Mouse (Mus musculus): Measurements from ENCODE around the gene Hoxa7. TPM values are rescaled to one million over a fixed set of nuclear protein-coding genes. Genes with fewer than 3 reads are reported as not detected.

Gene Hoxa7
- polyA plus RNA-seq, 1 experiment from 2014 or later: not detected

DNA sequence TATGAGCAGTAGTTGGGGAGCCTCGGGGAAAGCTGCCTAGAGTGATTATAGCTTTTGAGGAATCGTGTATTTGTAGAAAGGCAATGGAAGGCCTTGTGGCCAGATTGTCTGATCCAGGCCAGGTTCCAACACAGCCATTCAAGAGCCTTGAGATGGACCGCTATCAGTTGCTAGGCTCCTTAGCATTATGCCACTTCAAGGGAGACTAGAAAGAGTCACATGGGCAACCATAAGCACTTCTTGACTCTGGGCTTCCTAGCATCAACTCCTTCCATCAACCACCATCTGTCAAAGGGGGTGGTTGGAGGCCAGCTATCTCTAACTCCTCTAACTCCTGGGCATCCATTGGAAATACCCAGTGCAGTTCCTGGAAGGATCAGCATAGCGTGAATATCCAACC, 28.2 kb upstream of the Hoxa7 start:
- DNase-seq (ENCODE audit: low spot score): no peak
- under 1% methylated on average over 4 of the region's 4 CpGs for WGBS
- Histone ChIP-seq H3K9me3 (replicated peaks) (no peaks in the 10 kb centered on the region), H3K36me3 (no peaks in the 10 kb centered on the region), H3K27ac (replicated peaks) (no peak overlapping the region), H3K27me3 (ENCODE audit: low read depth, poor library complexity, severe bottlenecking) (peaks cover 100% of the 10 kb centered on the region), H3K4me3 (no peak overlapping the region), H3K4me1 (peaks cover 11% of the 10 kb centered on the region)

DNA sequence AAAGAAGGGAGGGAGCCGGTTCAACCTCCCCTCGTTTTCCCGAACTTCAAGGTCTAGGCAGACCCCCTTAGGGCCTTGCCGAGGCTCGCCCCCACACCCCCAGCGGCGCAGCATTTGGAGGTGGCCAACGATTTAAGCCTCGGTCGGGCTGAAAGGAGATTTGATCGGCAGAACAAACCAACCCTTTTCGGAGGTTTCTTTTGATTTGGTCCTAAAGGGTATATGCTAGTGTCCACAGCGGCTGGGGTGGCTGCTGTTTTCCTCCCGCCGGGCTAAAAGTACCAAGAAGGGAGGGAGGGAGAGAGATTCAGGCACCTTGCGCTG, 27.7 kb upstream of the Hoxa7 start:
- peaks cover 100% of the 10 kb centered on the region for H3K27me3 ChIP-seq (ENCODE audit: low read depth, poor library complexity, severe bottlenecking)
- no peak overlapping the region for H3K4me3 ChIP-seq
- peaks cover 11% of the 10 kb centered on the region for H3K4me1 ChIP-seq
- no peaks in the 10 kb centered on the region for H3K36me3 ChIP-seq
- H3K9me3 ChIP-seq (replicated peaks): no peaks in the 10 kb centered on the region
- H3K27ac ChIP-seq (replicated peaks): no peak overlapping the region
- WGBS: under 1% methylated on average over 16 of the region's 16 CpGs
- DNase-seq (ENCODE audit: low spot score): no peak

DNA sequence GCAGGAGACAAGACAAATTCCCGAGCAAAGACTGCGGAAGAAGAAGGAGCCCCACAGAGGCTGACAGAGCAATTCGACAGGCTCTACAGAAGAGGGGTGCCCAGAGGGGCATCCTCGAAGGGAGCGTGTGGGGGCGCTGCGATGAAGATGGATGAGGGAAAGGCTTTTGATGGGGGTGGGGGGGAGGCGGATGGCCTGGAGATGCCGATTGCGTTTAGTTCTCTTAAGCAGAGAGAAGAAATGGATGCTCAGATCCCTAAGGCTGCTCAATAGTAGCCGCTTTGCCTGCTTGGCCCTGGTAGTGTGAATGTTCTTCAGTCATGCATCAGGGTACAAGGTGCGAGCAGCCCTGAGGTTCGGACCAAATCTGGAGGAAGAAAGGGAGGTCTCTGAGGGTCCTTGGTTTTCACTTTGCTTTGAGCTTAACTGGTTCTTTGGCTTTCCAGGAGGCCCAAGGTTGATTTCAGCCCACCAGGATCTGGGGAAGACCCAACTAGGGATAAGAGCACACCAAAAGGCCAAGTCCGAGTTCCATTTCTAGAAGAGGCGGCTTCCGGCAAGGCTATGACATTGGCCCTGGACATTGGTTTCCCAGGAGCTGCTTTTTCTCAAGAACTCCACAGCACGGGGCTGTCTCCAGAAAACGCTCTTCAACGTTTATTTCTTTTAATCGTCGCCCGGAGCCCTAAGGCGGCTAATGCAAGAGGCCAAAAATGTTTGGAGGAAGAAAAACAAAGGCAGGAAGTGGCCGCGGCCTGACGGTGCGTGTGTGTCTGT, 27.2 kb upstream of the Hoxa7 start:
- H3K27me3 ChIP-seq (ENCODE audit: low read depth, poor library complexity, severe bottlenecking): peaks cover 100% of the 10 kb centered on the region
- DNase-seq (ENCODE audit: low spot score): no peak
- no peak overlapping the region for H3K4me3 ChIP-seq
- peaks cover 11% of the 10 kb centered on the region for H3K4me1 ChIP-seq
- no peak overlapping the region for H3K27ac ChIP-seq (replicated peaks)
- H3K36me3 ChIP-seq: no peaks in the 10 kb centered on the region
- 2% methylated on average over 27 of the region's 27 CpGs for WGBS
- no peaks in the 10 kb centered on the region for H3K9me3 ChIP-seq (replicated peaks)

DNA sequence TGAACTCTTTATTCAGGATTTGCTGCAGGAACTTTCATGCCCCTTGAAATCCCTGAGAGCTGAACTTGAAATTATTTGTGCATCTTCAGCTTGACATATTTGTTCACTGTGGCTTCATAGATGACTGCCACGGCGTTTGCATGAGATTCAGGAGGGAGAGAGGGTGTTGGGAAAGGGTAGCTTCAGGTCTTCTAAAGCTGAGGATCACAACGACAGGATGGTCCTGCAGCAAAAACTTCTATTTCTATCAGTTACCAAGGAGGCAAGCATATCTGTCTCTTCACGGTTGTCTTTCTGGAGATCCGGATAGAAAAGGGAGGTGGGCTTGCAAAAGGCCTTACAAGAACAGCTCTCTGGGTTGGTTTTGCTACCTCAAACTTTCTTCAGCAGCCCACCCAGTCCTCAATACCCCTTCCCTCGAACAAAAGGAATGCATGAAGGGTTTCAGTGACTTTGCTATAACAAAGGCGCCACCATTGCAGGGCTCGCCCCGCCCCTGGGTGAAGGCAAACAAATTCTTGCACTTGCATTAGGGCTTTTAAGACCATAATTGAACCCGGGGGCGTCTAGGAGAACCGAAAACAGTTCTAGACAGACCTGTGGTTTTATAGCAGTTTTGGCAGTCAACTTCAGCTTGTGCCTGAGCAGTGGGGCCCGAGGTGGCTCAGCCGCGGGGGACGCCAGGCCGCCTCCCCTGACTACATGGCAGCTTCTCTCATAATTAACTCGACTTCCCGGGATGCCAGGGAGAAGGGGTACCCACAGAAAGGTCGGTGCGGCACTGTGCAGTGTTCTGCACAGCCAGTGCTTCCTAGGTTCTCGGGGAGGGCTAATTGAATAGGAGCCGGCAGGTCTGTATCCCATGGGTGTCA, 26.3 kb upstream of the Hoxa7 start:
- Histone ChIP-seq H3K36me3 (no peaks in the 10 kb centered on the region), H3K4me3 (no peak overlapping the region), H3K4me1 (peaks cover 6% of the 10 kb centered on the region), H3K27ac (replicated peaks) (no peak overlapping the region), H3K27me3 (ENCODE audit: low read depth, poor library complexity, severe bottlenecking) (peaks cover 100% of the 10 kb centered on the region), H3K9me3 (replicated peaks) (no peaks in the 10 kb centered on the region)
- WGBS: under 1% methylated on average over 23 of the region's 23 CpGs
- DNase-seq (ENCODE audit: low spot score): peak; percentile 50

DNA sequence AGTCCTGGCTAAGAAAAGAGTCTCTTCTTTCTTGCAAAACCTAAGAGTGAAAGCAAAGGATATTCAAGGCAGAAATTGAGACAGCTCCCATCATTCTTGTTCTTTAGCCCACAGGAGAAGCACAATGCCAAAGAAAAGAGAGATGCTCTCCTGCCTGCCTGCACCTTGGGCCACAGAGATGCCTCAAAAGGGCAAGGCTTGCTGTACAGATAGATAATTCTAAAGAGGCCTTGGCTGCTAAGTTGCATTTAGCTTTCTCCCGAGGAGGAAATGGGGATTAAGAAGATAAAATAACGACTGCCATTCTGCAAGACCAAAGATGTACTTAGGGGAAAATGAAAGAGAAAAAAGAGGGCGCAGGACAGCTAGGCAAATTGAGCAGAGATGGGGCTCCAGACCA, 25.3 kb upstream of the Hoxa7 start:
- Histone ChIP-seq H3K27ac (replicated peaks) (no peak overlapping the region), H3K36me3 (no peaks in the 10 kb centered on the region), H3K9me3 (replicated peaks) (no peaks in the 10 kb centered on the region), H3K4me1 (peaks cover 6% of the 10 kb centered on the region), H3K27me3 (ENCODE audit: low read depth, poor library complexity, severe bottlenecking) (peaks cover 100% of the 10 kb centered on the region), H3K4me3 (no peak overlapping the region)
- WGBS: 4% methylated on average over 3 of the region's 3 CpGs
- DNase-seq (ENCODE audit: low spot score): no peak

DNA sequence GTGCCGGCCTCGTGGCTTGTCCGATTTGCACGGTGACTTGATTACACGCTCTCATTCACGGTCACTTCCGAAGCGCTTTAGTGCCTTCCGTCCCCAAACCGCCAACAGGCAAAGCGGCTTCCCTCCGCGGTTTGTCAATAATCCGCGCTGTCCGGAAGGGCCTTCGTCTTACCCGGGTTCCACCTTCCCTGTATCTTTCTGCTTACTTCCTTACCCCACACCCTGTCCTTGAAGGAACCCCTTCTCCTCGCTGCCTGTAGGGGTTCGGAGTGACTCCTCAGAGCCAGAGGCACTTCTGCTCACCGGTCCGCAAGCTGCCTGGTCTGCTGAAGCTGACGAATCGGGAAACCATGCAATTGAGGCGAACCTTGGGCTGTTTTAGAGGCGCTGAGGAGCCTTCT, 24.7 kb upstream of the Hoxa7 start:
- no peaks in the 10 kb centered on the region for H3K36me3 ChIP-seq
- H3K4me3 ChIP-seq: no peak overlapping the region
- WGBS: under 1% methylated on average over 26 of the region's 26 CpGs
- no peaks in the 10 kb centered on the region for H3K9me3 ChIP-seq (replicated peaks)
- H3K4me1 ChIP-seq: peaks cover 6% of the 10 kb centered on the region
- H3K27me3 ChIP-seq (ENCODE audit: low read depth, poor library complexity, severe bottlenecking): peaks cover 100% of the 10 kb centered on the region
- no peak for DNase-seq (ENCODE audit: low spot score)
- H3K27ac ChIP-seq (replicated peaks): no peak overlapping the region

DNA sequence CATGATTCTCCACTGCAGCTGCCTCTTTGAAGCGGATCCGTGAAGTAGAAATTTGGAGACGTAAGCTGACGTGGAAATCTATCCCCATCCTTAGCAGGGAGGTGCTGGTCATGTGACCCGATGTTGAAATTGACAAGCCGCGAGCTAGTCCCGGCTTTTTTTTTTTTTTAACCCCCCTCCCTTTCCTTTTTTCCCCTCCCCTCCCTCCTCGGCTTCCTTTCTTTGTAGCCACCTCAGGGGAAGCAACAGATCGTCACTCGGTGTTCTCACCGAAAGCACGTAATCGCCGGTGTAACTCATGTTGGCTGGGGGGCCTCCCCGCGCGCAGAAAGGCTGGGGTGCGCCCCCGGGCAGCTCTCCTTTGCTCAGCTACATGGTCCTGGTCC, 24.1 kb upstream of the Hoxa7 start, which contains the start of gene Hoxa11:
TSS of gene Hoxa11 (minus strand) at position 54 of the 386 bp plus-strand sequence.
- Histone ChIP-seq H3K27ac (replicated peaks) (no peak within 1 kb of the TSS), H3K27me3 (ENCODE audit: low read depth, poor library complexity, severe bottlenecking) (peaks cover 100% of the 10 kb centered on the region), H3K4me3 (no peak within 1 kb of the TSS), H3K9me3 (replicated peaks) (no peaks in the 10 kb centered on the region), H3K4me1 (peaks cover 6% of the 10 kb centered on the region), H3K36me3 (no peaks in the 10 kb centered on the region)
- WGBS: 2% methylated on average over 20 of the region's 20 CpGs
- no peak for DNase-seq (ENCODE audit: low spot score)

DNA sequence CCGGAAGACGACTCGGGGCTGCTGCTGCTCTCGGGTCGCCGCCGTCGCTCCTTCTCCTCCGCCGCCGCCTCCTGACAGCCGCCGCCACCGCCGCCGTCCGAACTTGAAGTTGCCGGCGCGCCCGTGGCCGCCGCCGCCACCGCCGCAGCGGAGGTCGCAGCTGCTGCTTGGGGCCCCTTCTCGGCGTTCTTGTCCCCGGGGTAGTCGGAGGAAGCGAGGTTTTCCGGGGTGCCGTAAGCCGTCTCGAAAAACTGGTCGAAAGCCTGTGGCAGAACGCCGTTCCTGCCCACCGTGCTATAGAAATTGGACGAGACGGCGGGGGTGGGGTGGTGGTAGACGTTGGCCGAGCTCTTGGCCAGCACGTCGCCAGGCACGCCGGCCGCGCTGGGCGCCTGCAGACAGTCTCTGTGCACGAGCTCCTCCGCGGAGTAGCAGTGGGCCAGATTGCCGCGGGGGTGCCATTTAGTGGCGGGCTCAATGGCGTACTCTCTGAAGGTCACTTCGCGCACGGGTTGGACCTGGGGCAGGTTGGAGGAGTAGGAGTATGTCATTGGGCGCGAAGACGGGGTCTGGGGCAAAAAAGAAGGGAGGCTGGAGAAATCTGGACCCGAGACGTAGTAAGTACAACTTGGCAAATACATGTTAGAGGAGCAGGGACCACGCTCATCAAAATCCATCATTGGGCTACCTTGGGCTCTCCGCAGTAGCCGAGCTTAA, 23.5 kb upstream of the Hoxa7 start:
- no peak for DNase-seq (ENCODE audit: low spot score)
- H3K27ac ChIP-seq (replicated peaks): no peak overlapping the region
- H3K9me3 ChIP-seq (replicated peaks): no peaks in the 10 kb centered on the region
- H3K36me3 ChIP-seq: no peaks in the 10 kb centered on the region
- H3K4me3 ChIP-seq: no peak overlapping the region
- peaks cover 100% of the 10 kb centered on the region for H3K27me3 ChIP-seq (ENCODE audit: low read depth, poor library complexity, severe bottlenecking)
- H3K4me1 ChIP-seq: peaks cover 6% of the 10 kb centered on the region
- under 1% methylated on average over 71 of the region's 71 CpGs for WGBS

DNA sequence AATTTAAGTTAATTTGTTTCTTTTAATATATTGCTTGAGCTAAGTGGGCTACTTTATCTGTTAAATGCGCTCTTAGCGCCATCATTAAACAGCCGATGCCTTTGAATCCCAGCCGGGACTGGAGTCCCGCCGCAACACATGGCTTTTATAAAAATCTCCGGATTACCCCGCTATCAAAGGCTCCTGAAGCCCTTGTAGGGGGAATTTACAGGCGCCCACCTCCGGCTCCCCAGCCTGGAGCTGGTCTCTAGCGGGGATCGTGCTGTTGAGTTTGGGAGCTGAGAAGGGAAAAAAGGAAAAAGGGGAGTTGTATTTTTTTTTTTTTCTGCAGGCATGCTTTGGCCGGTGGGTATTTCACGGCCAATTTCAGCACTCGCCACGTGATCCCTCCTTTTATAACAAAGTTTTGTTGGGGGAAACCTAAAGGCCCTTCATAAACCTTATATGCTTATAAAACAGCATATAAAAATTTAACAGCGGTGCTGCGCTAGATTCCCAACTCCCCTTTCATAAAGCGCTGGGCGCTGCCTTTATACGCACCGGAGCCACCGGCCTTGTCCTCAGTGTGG, 22.9 kb upstream of the Hoxa7 start:
- no peaks in the 10 kb centered on the region for H3K36me3 ChIP-seq
- H3K4me1 ChIP-seq: peaks cover 6% of the 10 kb centered on the region
- peaks cover 100% of the 10 kb centered on the region for H3K27me3 ChIP-seq (ENCODE audit: low read depth, poor library complexity, severe bottlenecking)
- H3K4me3 ChIP-seq: no peak overlapping the region
- no peak for DNase-seq (ENCODE audit: low spot score)
- 2% methylated on average over 23 of the region's 23 CpGs for WGBS
- no peaks in the 10 kb centered on the region for H3K9me3 ChIP-seq (replicated peaks)
- H3K27ac ChIP-seq (replicated peaks): no peak overlapping the region

DNA sequence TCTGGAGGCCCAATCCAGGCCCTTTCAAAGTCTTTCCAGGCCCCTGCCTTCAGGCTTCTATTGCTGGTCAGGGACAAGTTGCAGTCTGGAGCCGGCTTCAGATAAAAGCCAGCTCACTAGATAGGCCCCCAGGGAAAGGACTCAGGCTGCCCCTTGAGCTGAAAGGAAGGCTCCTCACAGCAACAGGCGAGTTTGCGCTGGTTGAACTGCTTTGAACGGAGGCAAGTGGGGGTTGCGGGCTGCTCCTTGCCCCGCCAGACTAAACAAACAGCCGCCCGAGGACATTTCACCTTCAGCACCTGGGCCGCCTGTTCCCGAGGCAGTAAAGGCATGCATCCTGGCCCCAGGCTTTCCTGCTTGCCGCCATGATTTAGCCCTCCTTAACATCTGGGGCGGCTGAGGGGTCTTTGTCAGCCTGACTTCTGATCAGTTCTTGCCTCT, 22.0 kb upstream of the Hoxa7 start:
- peaks cover 100% of the 10 kb centered on the region for H3K27me3 ChIP-seq (ENCODE audit: low read depth, poor library complexity, severe bottlenecking)
- no peak for DNase-seq (ENCODE audit: low spot score)
- WGBS: under 1% methylated on average over 12 of the region's 12 CpGs
- no peaks in the 10 kb centered on the region for H3K9me3 ChIP-seq (replicated peaks)
- H3K4me1 ChIP-seq: peaks cover 6% of the 10 kb centered on the region
- no peak overlapping the region for H3K27ac ChIP-seq (replicated peaks)
- no peak overlapping the region for H3K4me3 ChIP-seq
- H3K36me3 ChIP-seq: no peaks in the 10 kb centered on the region

DNA sequence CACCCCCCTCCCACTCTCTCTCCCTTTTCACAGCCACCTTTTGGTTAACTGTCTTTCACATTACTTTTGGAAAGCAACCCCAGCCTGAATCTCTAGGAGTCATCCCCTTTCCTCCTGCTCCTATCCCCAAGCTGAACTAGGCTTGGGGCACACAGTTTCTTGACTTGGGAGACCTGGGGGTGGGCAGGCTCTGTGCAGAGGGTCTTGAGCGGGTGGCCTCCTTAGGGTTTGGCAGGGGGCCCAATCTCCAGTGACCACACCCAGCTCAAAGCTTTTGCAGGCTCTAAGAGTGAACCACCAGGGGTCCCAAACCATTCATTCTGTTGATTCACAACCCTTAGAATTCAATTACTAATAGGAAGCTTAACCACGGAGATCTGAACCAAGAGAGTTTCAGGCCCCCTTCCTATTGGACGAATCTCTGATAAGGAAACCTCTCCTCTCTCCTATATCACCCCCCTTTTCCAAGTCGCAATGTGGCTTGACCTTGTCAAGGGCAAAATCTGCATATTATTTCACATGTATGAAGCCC, 21.2 kb upstream of the Hoxa7 start:
- WGBS: 2% methylated on average over 4 of the region's 4 CpGs
- H3K27me3 ChIP-seq (ENCODE audit: low read depth, poor library complexity, severe bottlenecking): peaks cover 100% of the 10 kb centered on the region
- DNase-seq (ENCODE audit: low spot score): no peak

DNA sequence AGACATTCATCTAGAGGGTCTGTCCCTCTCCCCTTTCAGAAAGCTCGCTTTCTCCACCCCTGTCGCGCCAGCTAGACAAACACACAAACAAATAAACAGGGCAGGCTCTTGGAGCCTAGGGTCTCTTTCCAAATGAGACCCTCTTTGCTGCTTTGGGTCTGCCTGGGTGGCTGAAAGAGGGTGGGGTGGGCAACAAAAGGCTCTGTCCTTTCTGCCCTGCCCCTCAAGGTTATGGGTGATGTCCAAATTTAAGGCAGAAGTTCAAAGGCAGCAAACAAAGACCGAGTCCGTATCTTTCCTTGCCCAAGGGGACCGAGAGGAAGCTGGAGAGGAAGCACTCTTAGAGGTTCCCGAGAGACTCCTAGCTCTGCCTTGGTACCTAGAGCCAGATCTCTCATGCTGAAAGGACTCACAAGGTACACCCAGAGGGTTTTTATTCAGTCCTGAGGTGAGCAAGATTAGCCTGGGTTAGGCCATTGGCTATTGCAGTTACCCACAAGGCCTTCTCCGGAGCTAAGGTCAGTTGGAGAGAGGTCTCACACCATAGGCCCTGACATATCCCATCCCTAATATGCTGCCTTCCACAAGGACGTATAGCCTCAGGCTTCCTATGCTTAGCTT, 19.5 kb upstream of the Hoxa7 start:
- 7% methylated on average over 9 of the region's 9 CpGs for WGBS
- Histone ChIP-seq H3K9me3 (replicated peaks) (no peaks in the 10 kb centered on the region), H3K27ac (replicated peaks) (no peak overlapping the region), H3K36me3 (no peaks in the 10 kb centered on the region), H3K4me3 (no peak overlapping the region), H3K27me3 (ENCODE audit: low read depth, poor library complexity, severe bottlenecking) (peaks cover 100% of the 10 kb centered on the region), H3K4me1 (peaks cover 3% of the 10 kb centered on the region)
- DNase-seq (ENCODE audit: low spot score): no peak

More for the DNA sequence above, 21.2 kb upstream of the Hoxa7 start:
- H3K4me3 ChIP-seq: no peak overlapping the region
- H3K27ac ChIP-seq (replicated peaks): no peak overlapping the region
- no peaks in the 10 kb centered on the region for H3K36me3 ChIP-seq
- H3K4me1 ChIP-seq: peaks cover 3% of the 10 kb centered on the region
- no peaks in the 10 kb centered on the region for H3K9me3 ChIP-seq (replicated peaks)
